Mouse (Mus musculus): ENCODE results near the gene Tmc5. TPM values are rescaled to one million over a fixed set of nuclear protein-coding genes. Genes with fewer than 3 reads are reported as not detected.
A peak's percentile ranks its signal among the peaks of the same experiment; 100 is the strongest.

The Tmc5 gene
- total and polyA plus RNA-seq, 3 experiments = 0.11 TPM; not detected in 2

- peak overlapping the region; percentile 98 for H3K4me3 ChIP-seq (ENCODE audit: low read depth, low read length)
- peaks cover 37% of the 10 kb centered on the region for H3K4me1 ChIP-seq (ENCODE audit: insufficient read depth, low read depth, low read length)
- no peaks in the 10 kb centered on the region for H3K27me3 ChIP-seq (ENCODE audit: insufficient read depth, low read length)
- ATAC-seq (ENCODE audit: extremely low read depth, insufficient number of reproducible peaks, low FRiP score, poor library complexity, severe bottlenecking) = no peak
- no peaks in the 10 kb centered on the region for H3K9me3 ChIP-seq (replicated peaks)
- peaks cover 43% of the 10 kb centered on the region for H3K36me3 ChIP-seq (replicated peaks)
- TF ChIP-seq CTCF (IDR thresholded peaks at IDR 0.05; ENCODE audit: low read depth, low read length) = no peak
- TF ChIP-seq GATA1 (IDR thresholded peaks at IDR 0.05; ENCODE audit: borderline replicate concordance, low read length) = no peak
- peak; percentile 18 for DNase-seq (ENCODE audit: low spot score)
These were observed 107.1 kb downstream of the Tmc5 start for GRCm38 (mm10) chr7:118704001-118704850.

- peak; percentile 98 for ATAC-seq (ENCODE audit: extremely low read depth, insufficient number of reproducible peaks, low FRiP score, poor library complexity, severe bottlenecking)
- Histone ChIP-seq H3K36me3 (replicated peaks) (peaks cover 34% of the 10 kb centered on the region), H3K9me3 (replicated peaks) (no peaks in the 10 kb centered on the region), H3K4me1 (ENCODE audit: insufficient read depth, low read depth, low read length) (peaks cover 37% of the 10 kb centered on the region), H3K27me3 (ENCODE audit: insufficient read depth, low read length) (no peaks in the 10 kb centered on the region), H3K4me3 (ENCODE audit: low read depth, low read length) (peak within 1 kb of the TSS; percentile 98)
- no peak for TF ChIP-seq POLR2AphosphoS5 (IDR thresholded peaks at IDR 0.05; ENCODE audit: insufficient replicate concordance, low read depth, low read length)
- no peak for TF ChIP-seq GATA1 (IDR thresholded peaks at IDR 0.05; ENCODE audit: borderline replicate concordance, low read length)
- no peak for TF ChIP-seq TAL1 (conservative IDR thresholded peaks at IDR 0.05; ENCODE audit: low read depth, low read length)
- TF ChIP-seq GATA2 (IDR thresholded peaks at IDR 0.05; ENCODE audit: borderline replicate concordance, low read depth, low read length) = no peak
- no peak for TF ChIP-seq CTCF (IDR thresholded peaks at IDR 0.05; ENCODE audit: low read depth, low read length)
- peak; percentile 98 for DNase-seq (ENCODE audit: low spot score)
These were observed 108.2 kb downstream of the Tmc5 start, which contains the start of gene Gde1 for GRCm38 (mm10) chr7:118705101-118705961. TSS of gene Gde1 (minus strand) at chr7:118705778.

GRCm38 (mm10) chr7:118706051-118706450 lies 109.0 kb downstream of the Tmc5 start:
- H3K4me1 ChIP-seq (ENCODE audit: insufficient read depth, low read depth, low read length) = peaks cover 37% of the 10 kb centered on the region
- H3K9me3 ChIP-seq (replicated peaks) = no peaks in the 10 kb centered on the region
- DNase-seq (ENCODE audit: low spot score) (no peak), ATAC-seq (ENCODE audit: extremely low read depth, insufficient number of reproducible peaks, low FRiP score, poor library complexity, severe bottlenecking) (0 out of 2 replicates have a peak, but pooled peaks have one; percentile 18)
- peak overlapping the region; percentile 98; the same call in 1 of the 2 replicates for H3K4me3 ChIP-seq (ENCODE audit: low read depth, low read length)
- no peaks in the 10 kb centered on the region for H3K27me3 ChIP-seq (ENCODE audit: insufficient read depth, low read length)
- H3K36me3 ChIP-seq (replicated peaks) = peaks cover 27% of the 10 kb centered on the region
- TF ChIP-seq CTCF (IDR thresholded peaks at IDR 0.05; ENCODE audit: low read depth, low read length) (no peak), POLR2AphosphoS5 (IDR thresholded peaks at IDR 0.05; ENCODE audit: insufficient replicate concordance, low read depth, low read length) (no peak), TAL1 (conservative IDR thresholded peaks at IDR 0.05; ENCODE audit: low read depth, low read length) (no peak), GATA2 (IDR thresholded peaks at IDR 0.05; ENCODE audit: borderline replicate concordance, low read depth, low read length) (no peak), GATA1 (IDR thresholded peaks at IDR 0.05; ENCODE audit: borderline replicate concordance, low read length) (no peak)

- Histone ChIP-seq H3K36me3 (replicated peaks) (peaks cover 23% of the 10 kb centered on the region), H3K4me3 (ENCODE audit: low read depth, low read length) (no peak overlapping the region), H3K27me3 (ENCODE audit: insufficient read depth, low read length) (no peaks in the 10 kb centered on the region), H3K9me3 (replicated peaks) (no peaks in the 10 kb centered on the region), H3K4me1 (ENCODE audit: insufficient read depth, low read depth, low read length) (peaks cover 37% of the 10 kb centered on the region)
- no peak for TF ChIP-seq GATA2 (IDR thresholded peaks at IDR 0.05; ENCODE audit: borderline replicate concordance, low read depth, low read length)
- TF ChIP-seq CTCF (IDR thresholded peaks at IDR 0.05; ENCODE audit: low read depth, low read length) = no peak
- TF ChIP-seq POLR2AphosphoS5 (IDR thresholded peaks at IDR 0.05; ENCODE audit: insufficient replicate concordance, low read depth, low read length) = no peak
- TF ChIP-seq GATA1 (IDR thresholded peaks at IDR 0.05; ENCODE audit: borderline replicate concordance, low read length) = no peak
- no peak for TF ChIP-seq TAL1 (conservative IDR thresholded peaks at IDR 0.05; ENCODE audit: low read depth, low read length)
- DNase-seq (ENCODE audit: low spot score) = no peak
- no peak for ATAC-seq (ENCODE audit: extremely low read depth, insufficient number of reproducible peaks, low FRiP score, poor library complexity, severe bottlenecking)
These were observed 109.4 kb downstream of the Tmc5 start for GRCm38 (mm10) chr7:118706488-118706887.

GRCm38 (mm10) chr7:118707216-118707615 lies 110.1 kb downstream of the Tmc5 start:
- no peak overlapping the region for H3K4me3 ChIP-seq (ENCODE audit: low read depth, low read length)
- no peak for ATAC-seq (ENCODE audit: extremely low read depth, insufficient number of reproducible peaks, low FRiP score, poor library complexity, severe bottlenecking)
- peaks cover 37% of the 10 kb centered on the region for H3K4me1 ChIP-seq (ENCODE audit: insufficient read depth, low read depth, low read length)
- H3K27me3 ChIP-seq (ENCODE audit: insufficient read depth, low read length) = no peaks in the 10 kb centered on the region
- H3K36me3 ChIP-seq (replicated peaks) = peaks cover 15% of the 10 kb centered on the region
- DNase-seq (ENCODE audit: low spot score) = no peak
- TF ChIP-seq CTCF (IDR thresholded peaks at IDR 0.05; ENCODE audit: low read depth, low read length) = no peak
- no peak for TF ChIP-seq POLR2AphosphoS5 (IDR thresholded peaks at IDR 0.05; ENCODE audit: insufficient replicate concordance, low read depth, low read length)
- TF ChIP-seq GATA1 (IDR thresholded peaks at IDR 0.05; ENCODE audit: borderline replicate concordance, low read length) = no peak
- no peak for TF ChIP-seq TAL1 (conservative IDR thresholded peaks at IDR 0.05; ENCODE audit: low read depth, low read length)
- no peak for TF ChIP-seq GATA2 (IDR thresholded peaks at IDR 0.05; ENCODE audit: borderline replicate concordance, low read depth, low read length)
- no peaks in the 10 kb centered on the region for H3K9me3 ChIP-seq (replicated peaks)

GRCm38 (mm10) chr7:118708002-118708401 lies 110.9 kb downstream of the Tmc5 start:
- no peak for ATAC-seq (ENCODE audit: extremely low read depth, insufficient number of reproducible peaks, low FRiP score, poor library complexity, severe bottlenecking)

More at GRCm38 (mm10) chr7:118708002-118708401, 110.9 kb downstream of the Tmc5 start:
- TF ChIP-seq GATA1 (IDR thresholded peaks at IDR 0.05; ENCODE audit: borderline replicate concordance, low read length) = no peak
- no peak for TF ChIP-seq POLR2AphosphoS5 (IDR thresholded peaks at IDR 0.05; ENCODE audit: insufficient replicate concordance, low read depth, low read length)
- no peak for TF ChIP-seq CTCF (IDR thresholded peaks at IDR 0.05; ENCODE audit: low read depth, low read length)
- TF ChIP-seq TAL1 (conservative IDR thresholded peaks at IDR 0.05; ENCODE audit: low read depth, low read length) = no peak
- TF ChIP-seq GATA2 (IDR thresholded peaks at IDR 0.05; ENCODE audit: borderline replicate concordance, low read depth, low read length) = no peak
- Histone ChIP-seq H3K4me3 (ENCODE audit: low read depth, low read length) (no peak overlapping the region), H3K4me1 (ENCODE audit: insufficient read depth, low read depth, low read length) (peaks cover 42% of the 10 kb centered on the region), H3K36me3 (replicated peaks) (peaks cover 9% of the 10 kb centered on the region), H3K27me3 (ENCODE audit: insufficient read depth, low read length) (no peaks in the 10 kb centered on the region), H3K9me3 (replicated peaks) (no peaks in the 10 kb centered on the region)
- DNase-seq (ENCODE audit: low spot score) = no peak
